Mouse (Mus musculus) embryonic facial prominence, embryonic 10.5 days (tissue): ENCODE measurements at regions not wholly inside any gene's neighbourhood (a gene's known extent, or its start where the extent isn't known, plus 50 kb on each side); places are given as distances from the start of the nearest gene placed in this dataset.

Experiments used
- DNase-seq: peaks from one replicate; pipeline ENCODE4 v3.0.0-alpha.2; 2017; ENCODE audit warnings: low spot score
- H3K27ac ChIP-seq: fragments of 300-500 bp; sonication (generic); replicated peaks from 2 replicates; pipeline ENCODE4 v1.5.1; 2016; ENCODE audit warnings: mild to moderate bottlenecking
- H3K27me3 ChIP-seq: fragments of 300-500 bp; sonication (generic); replicated peaks from 2 replicates; pipeline ENCODE4 v1.6.1; 2016; ENCODE audit warnings: low read depth, mild to moderate bottlenecking; ENCODE audit not compliant: poor library complexity, severe bottlenecking
- H3K36me3 ChIP-seq: fragments of 300-500 bp; sonication (generic); replicated peaks from 2 replicates; pipeline ENCODE4 v1.6.1; 2016; ENCODE audit warnings: mild to moderate bottlenecking, moderate library complexity
- H3K4me1 ChIP-seq: fragments of 300-500 bp; sonication (generic); 2 replicates; pipeline ENCODE4 v1.6.1; 2016
- H3K4me3 ChIP-seq: fragments of 300-500 bp; sonication (generic); 2 replicates; pipeline ENCODE4 v1.5.1; 2016; ENCODE audit warnings: mild to moderate bottlenecking, moderate library complexity
- H3K9me3 ChIP-seq: fragments of 300-500 bp; sonication (generic); 2 replicates; pipeline ENCODE4 v1.6.1; 2016; ENCODE audit warnings: mild to moderate bottlenecking
- WGBS: fragments of 180-500 bp; shearing (Covaris S2); methylation state at CpG from one replicate; pipeline ENCODE4 v1.1.7; 2016; 5-methylcytosine and 5-hydroxymethylcytosine counted together

- H3K36me3 ChIP-seq: no peaks in the 10 kb centered on the region
- WGBS: 13% methylated on average over 10 of the region's 10 CpGs
- no peaks in the 10 kb centered on the region for H3K9me3 ChIP-seq
Observed at GRCm38 (mm10) chr14:72371702-72372277, 119.8 kb downstream of the Gm9195 start.

GRCm38 (mm10) chr14:72360829-72361520 is 130.7 kb downstream of the Gm9195 start:
- Histone ChIP-seq H3K4me3 (no peak overlapping the region), H3K27ac (no peak overlapping the region), H3K9me3 (no peaks in the 10 kb centered on the region), H3K4me1 (no peaks in the 10 kb centered on the region), H3K36me3 (no peaks in the 10 kb centered on the region), H3K27me3 (no peaks in the 10 kb centered on the region)
- WGBS: 85% methylated on average over 4 of the region's 4 CpGs
- no peak for DNase-seq

More at GRCm38 (mm10) chr14:72371702-72372277, 119.8 kb downstream of the Gm9195 start:
- no peak overlapping the region for H3K27ac ChIP-seq
- H3K4me3 ChIP-seq: no peak overlapping the region
- H3K4me1 ChIP-seq: no peaks in the 10 kb centered on the region
- H3K27me3 ChIP-seq: no peaks in the 10 kb centered on the region
- DNase-seq: peak; percentile 86

- H3K36me3 ChIP-seq: no peaks in the 10 kb centered on the region
- H3K27ac ChIP-seq: no peak overlapping the region
- no peaks in the 10 kb centered on the region for H3K27me3 ChIP-seq
- no peak for DNase-seq
- no peaks in the 10 kb centered on the region for H3K4me1 ChIP-seq
- no peak overlapping the region for H3K4me3 ChIP-seq
- 92% methylated on average over 7 of the region's 7 CpGs for WGBS
- H3K9me3 ChIP-seq: no peaks in the 10 kb centered on the region
Observed at GRCm38 (mm10) chr14:72360181-72360580, 131.5 kb downstream of the Gm9195 start.

- 89% methylated on average over 3 of the region's 3 CpGs for WGBS
- no peak for DNase-seq
- Histone ChIP-seq H3K36me3 (no peaks in the 10 kb centered on the region), H3K27me3 (no peaks in the 10 kb centered on the region), H3K4me1 (no peaks in the 10 kb centered on the region), H3K4me3 (no peak overlapping the region), H3K27ac (no peak overlapping the region), H3K9me3 (no peaks in the 10 kb centered on the region)
Observed at GRCm38 (mm10) chr14:72357915-72358314, 133.7 kb downstream of the Gm9195 start.

GRCm38 (mm10) chr14:72342181-72342580 is 149.5 kb downstream of the Gm9195 start:
- Histone ChIP-seq H3K27me3 (no peaks in the 10 kb centered on the region), H3K36me3 (no peaks in the 10 kb centered on the region), H3K9me3 (no peaks in the 10 kb centered on the region), H3K4me1 (peaks cover 6% of the 10 kb centered on the region; the same call in 1 of the 2 replicates), H3K27ac (no peak overlapping the region), H3K4me3 (no peak overlapping the region)
- DNase-seq: peak; percentile 25
- 69% methylated on average over 5 of the region's 5 CpGs for WGBS

GRCm38 (mm10) chr14:72341590-72342154 is 150.0 kb downstream of the Gm9195 start:
- H3K27ac ChIP-seq: no peak overlapping the region
- H3K36me3 ChIP-seq: no peaks in the 10 kb centered on the region
- no peak overlapping the region for H3K4me3 ChIP-seq
- no peaks in the 10 kb centered on the region for H3K9me3 ChIP-seq
- peaks cover 6% of the 10 kb centered on the region; the same call in 1 of the 2 replicates for H3K4me1 ChIP-seq
- WGBS: 70% methylated on average over 14 of the region's 14 CpGs
- DNase-seq: no peak
- H3K27me3 ChIP-seq: no peaks in the 10 kb centered on the region

- H3K36me3 ChIP-seq: no peaks in the 10 kb centered on the region
- peaks cover 6% of the 10 kb centered on the region; the same call in 1 of the 2 replicates for H3K4me1 ChIP-seq
- H3K27ac ChIP-seq: no peak overlapping the region
- WGBS: 85% methylated on average over 1 of the region's 1 CpGs
- no peaks in the 10 kb centered on the region for H3K27me3 ChIP-seq
- H3K4me3 ChIP-seq: no peak overlapping the region
- DNase-seq: no peak
- no peaks in the 10 kb centered on the region for H3K9me3 ChIP-seq
Observed at GRCm38 (mm10) chr14:72338046-72338445, 153.6 kb downstream of the Gm9195 start.

GRCm38 (mm10) chr14:72303856-72304255 is 187.8 kb downstream of the Gm9195 start:
- no peak overlapping the region for H3K4me3 ChIP-seq
- no peaks in the 10 kb centered on the region for H3K27me3 ChIP-seq
- no peak overlapping the region for H3K27ac ChIP-seq
- H3K9me3 ChIP-seq: no peaks in the 10 kb centered on the region
- no peaks in the 10 kb centered on the region for H3K4me1 ChIP-seq
- H3K36me3 ChIP-seq: no peaks in the 10 kb centered on the region
- DNase-seq: no peak

- Histone ChIP-seq H3K27ac (no peak overlapping the region), H3K9me3 (no peaks in the 10 kb centered on the region), H3K27me3 (peaks cover 9% of the 10 kb centered on the region; the same call in 1 of the 2 replicates), H3K36me3 (no peaks in the 10 kb centered on the region), H3K4me3 (no peak overlapping the region), H3K4me1 (peaks cover 1% of the 10 kb centered on the region; the same call in 1 of the 2 replicates)
- 77% methylated on average over 1 of the region's 1 CpGs for WGBS
- peak; percentile 47 for DNase-seq
Observed at GRCm38 (mm10) chr14:72300026-72300425, 191.6 kb downstream of the Gm9195 start.

- Histone ChIP-seq H3K27ac (no peak overlapping the region), H3K9me3 (no peaks in the 10 kb centered on the region), H3K4me1 (peaks cover 7% of the 10 kb centered on the region; the same call in 1 of the 2 replicates), H3K4me3 (no peak overlapping the region), H3K27me3 (peaks cover 16% of the 10 kb centered on the region; the same call in 1 of the 2 replicates), H3K36me3 (no peaks in the 10 kb centered on the region)
- 31% methylated on average over 6 of the region's 6 CpGs for WGBS
- DNase-seq: no peak
Observed at GRCm38 (mm10) chr14:72294631-72295030, 197.0 kb downstream of the Gm9195 start.

- Histone ChIP-seq H3K27me3 (peaks cover 16% of the 10 kb centered on the region; the same call in 1 of the 2 replicates), H3K9me3 (no peaks in the 10 kb centered on the region), H3K36me3 (no peaks in the 10 kb centered on the region), H3K4me1 (peaks cover 7% of the 10 kb centered on the region; the same call in 1 of the 2 replicates), H3K4me3 (no peak overlapping the region), H3K27ac (no peak overlapping the region)
- 63% methylated on average over 9 of the region's 9 CpGs for WGBS
- DNase-seq: peak; percentile 18
Observed at GRCm38 (mm10) chr14:72293677-72294387, 197.8 kb downstream of the Gm9195 start.

- peaks cover 16% of the 10 kb centered on the region; the same call in 1 of the 2 replicates for H3K27me3 ChIP-seq
- no peaks in the 10 kb centered on the region for H3K36me3 ChIP-seq
- H3K9me3 ChIP-seq: no peaks in the 10 kb centered on the region
- 0 out of 2 replicates have a peak overlapping the region, but pooled peaks have one; percentile 10 for H3K27ac ChIP-seq
- 73% methylated on average over 7 of the region's 7 CpGs for WGBS
- DNase-seq: no peak
- H3K4me3 ChIP-seq: no peak overlapping the region
- peaks cover 7% of the 10 kb centered on the region; the same call in 1 of the 2 replicates for H3K4me1 ChIP-seq
Observed at GRCm38 (mm10) chr14:72292656-72293299, 198.9 kb downstream of the Gm9195 start.
